Mouse (Mus musculus) heart, adult 2 months (tissue): ENCODE measurements around the gene Add2.

Source experiments
- CTCF ChIP-seq: fragments of 200-600 bp; IDR thresholded peaks from 2 replicates; pipeline ENCODE4 v1.8.1; 2022; ENCODE audit warnings: antibody characterized with exemption, mild to moderate bottlenecking, moderate library complexity
- POLR2A ChIP-seq: fragments of 200-500 bp; IDR thresholded peaks from 2 replicates; pipeline ENCODE4 v1.6.1; 2011; ENCODE audit warnings: mild to moderate bottlenecking, low read depth, low read length, control low read depth; ENCODE audit not compliant: insufficient read depth

DNA sequence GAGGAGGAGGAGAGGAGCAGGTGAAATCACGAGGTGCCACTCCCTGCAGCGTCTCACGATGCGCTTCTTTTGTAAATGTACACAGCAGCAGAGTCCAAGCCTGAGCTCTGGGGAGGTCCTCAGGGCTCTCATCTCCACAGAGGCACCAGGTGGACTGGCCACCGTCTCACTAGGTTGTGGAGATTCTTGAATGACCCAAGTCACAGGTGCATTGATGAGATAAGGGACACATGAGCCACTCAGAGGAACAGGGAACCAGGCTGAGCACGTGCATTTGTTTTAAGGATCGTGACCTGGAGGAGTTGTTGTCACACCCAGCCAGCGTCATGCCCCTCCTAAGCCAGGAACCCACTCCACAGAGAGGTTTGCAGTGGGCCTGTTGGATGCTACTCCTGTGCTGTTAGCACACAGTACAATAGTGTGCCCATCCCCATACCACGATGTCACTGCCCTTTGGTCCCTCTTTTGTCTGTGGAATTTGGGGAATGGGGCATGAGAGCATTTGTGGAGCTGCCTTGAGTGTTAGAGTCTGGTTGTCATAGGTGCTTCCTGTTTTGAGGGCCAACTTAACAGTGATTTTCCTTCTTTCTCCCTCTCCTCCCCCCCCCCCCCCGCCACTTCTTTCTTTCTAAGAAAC lies 65.8 kb downstream of the Add2 start:
- TF ChIP-seq CTCF (no peak), POLR2A (no peak)
